Comparison of ENCODE assay signal across 24 mouse cellular contexts in genomic region chr17:44449915-44450471, GRCm38 (mm10).
DNase-seq lines count a peak whose midpoint lies in the region; ATAC-seq and TF ChIP-seq lines count a peak whose summit lies in the region.
"Had no signal": no experiment of that assay in that cellular context is flagged by ENCODE, and none has a peak within 500 bp of the region (broad histone marks: within the 10 kb centered on the region; RNA-seq: fewer than 3 reads in every experiment).

No protein-coding gene starts in this region.

- peak; percentile 10 for DNase-seq in adrenal gland, postnatal 14 days
- no peak for DNase-seq in adrenal gland, postnatal 36 days
- no peak for DNase-seq in stomach, postnatal 0 days (ENCODE audit: low spot score)
- DNase-seq in heart, adult 9 months (ENCODE audit: low spot score in 2 of 2) = no peak
- DNase-seq: adrenal gland, adult 8-10 months; adrenal gland, postnatal 25 days; B cell, adult 2 months; cerebellum, adult 11-12 months; cerebellum, adult 2 months; cerebellum, adult 9-10 months; cerebellum, postnatal 10 days; cerebellum, postnatal 25 days; forebrain, postnatal 0 days had no signal

- H3K9ac ChIP-seq in stomach, embryonic 14.5 days (replicated peaks; ENCODE audit: low read depth, low read length) = no peak overlapping the region
- H3K9ac ChIP-seq in stomach, postnatal 0 days (ENCODE audit: low read length) = no peak overlapping the region
- H3K9ac ChIP-seq in stomach, embryonic 16.5 days (ENCODE audit: low read length) = no peak overlapping the region
- H3K9ac ChIP-seq: embryonic facial prominence, embryonic 12.5 days; forebrain, embryonic 13.5 days; forebrain, embryonic 15.5 days; forebrain, postnatal 0 days had no signal

- no peak overlapping the region for H3K4me2 ChIP-seq in stomach, embryonic 14.5 days (replicated peaks; ENCODE audit: low read depth, low read length)
- no peak overlapping the region for H3K4me2 ChIP-seq in stomach, postnatal 0 days (replicated peaks; ENCODE audit: low read depth)
- no peak overlapping the region for H3K4me2 ChIP-seq in stomach, embryonic 16.5 days (ENCODE audit: low read depth, low read length)
- H3K4me2 ChIP-seq: embryonic facial prominence, embryonic 12.5 days; forebrain, embryonic 13.5 days; forebrain, embryonic 15.5 days had no signal

- TF ChIP-seq EP300 in stomach, postnatal 0 days (optimal IDR thresholded peaks at IDR 0.05) = no peak

- H3K36me3 ChIP-seq in stomach, embryonic 14.5 days (ENCODE audit: control insufficient read depth, insufficient read depth, low read length) = no peaks in the 10 kb centered on the region
- no peaks in the 10 kb centered on the region for H3K36me3 ChIP-seq in stomach, postnatal 0 days (ENCODE audit: control insufficient read depth, insufficient read depth, low read length)
- H3K36me3 ChIP-seq in stomach, embryonic 16.5 days (ENCODE audit: control insufficient read depth, insufficient read depth, low read length) = no peaks in the 10 kb centered on the region
- H3K36me3 ChIP-seq: embryonic facial prominence, embryonic 10.5 days; embryonic facial prominence, embryonic 12.5 days; forebrain, embryonic 15.5 days; G1E had no signal

- 27% methylated on average over 9 of the region's 9 CpGs for WGBS in stomach, embryonic 14.5 days
- WGBS in stomach, postnatal 0 days = 48% methylated on average over 9 of the region's 9 CpGs
- 34% methylated on average over 9 of the region's 9 CpGs for WGBS in stomach, embryonic 16.5 days

- ATAC-seq in stomach, embryonic 14.5 days (ENCODE audit: insufficient number of reproducible peaks, insufficient read depth, low FRiP score, low read depth) = peak; percentile 72; the same call in 1 of the 2 replicates
- ATAC-seq in stomach, postnatal 0 days (ENCODE audit: low FRiP score, low TSS enrichment) = no peak
- ATAC-seq in stomach, embryonic 16.5 days (ENCODE audit: insufficient read depth, low FRiP score) = peak; percentile 73
- ATAC-seq: activated CD4-positive, CD25-positive, alpha-beta regulatory T cell, adult 4 months; CD4-positive, CD25-positive, alpha-beta regulatory T cell, adult 4 months; forebrain, embryonic 13.5 days; forebrain, embryonic 15.5 days; forebrain, postnatal 0 days; Patski had no signal

- H3K27me3 ChIP-seq in stomach, embryonic 14.5 days (ENCODE audit: control insufficient read depth, insufficient read depth, low read length) = no peaks in the 10 kb centered on the region
- no peaks in the 10 kb centered on the region for H3K27me3 ChIP-seq in stomach, postnatal 0 days (ENCODE audit: control insufficient read depth, insufficient read depth, low read length)
- no peaks in the 10 kb centered on the region for H3K27me3 ChIP-seq in stomach, embryonic 16.5 days (ENCODE audit: control insufficient read depth, insufficient read depth, low read length)
- H3K27me3 ChIP-seq: CH12.LX; forebrain, embryonic 13.5 days; forebrain, embryonic 15.5 days; Patski had no signal

- no peak for TF ChIP-seq CTCF in stomach, postnatal 0 days (IDR thresholded peaks at IDR 0.05; ENCODE audit: low read depth)

- no peak overlapping the region for H3K4me3 ChIP-seq in stomach, embryonic 14.5 days (ENCODE audit: low read depth, low read length)
- H3K4me3 ChIP-seq in stomach, postnatal 0 days (ENCODE audit: low read depth, low read length) = no peak overlapping the region
- no peak overlapping the region for H3K4me3 ChIP-seq in stomach, embryonic 16.5 days (replicated peaks; ENCODE audit: low read length)
- H3K4me3 ChIP-seq: embryonic facial prominence, embryonic 10.5 days; embryonic facial prominence, embryonic 12.5 days; forebrain, embryonic 13.5 days; forebrain, embryonic 15.5 days had no signal

- H3K27ac ChIP-seq in stomach, embryonic 14.5 days (ENCODE audit: low read length) = no peak overlapping the region
- no peak overlapping the region for H3K27ac ChIP-seq in stomach, postnatal 0 days (replicated peaks)
- no peak overlapping the region for H3K27ac ChIP-seq in stomach, embryonic 16.5 days (ENCODE audit: low read length)
- H3K27ac ChIP-seq: embryonic facial prominence, embryonic 10.5 days; embryonic facial prominence, embryonic 12.5 days; forebrain, embryonic 13.5 days; forebrain, embryonic 15.5 days had no signal

- no peaks in the 10 kb centered on the region for H3K9me3 ChIP-seq in stomach, embryonic 14.5 days (ENCODE audit: control insufficient read depth, low read depth, low read length)
- no peaks in the 10 kb centered on the region for H3K9me3 ChIP-seq in stomach, postnatal 0 days (ENCODE audit: control insufficient read depth, low read length)
- no peaks in the 10 kb centered on the region for H3K9me3 ChIP-seq in stomach, embryonic 16.5 days (replicated peaks; ENCODE audit: control insufficient read depth, low read length)
- H3K9me3 ChIP-seq: embryonic facial prominence, embryonic 10.5 days; embryonic facial prominence, embryonic 12.5 days; forebrain, embryonic 13.5 days; forebrain, embryonic 15.5 days had no signal

- 0 out of 2 replicates have a peak, but pooled peaks cover 4% of the 10 kb centered on the region for H3K4me1 ChIP-seq in stomach, embryonic 14.5 days (ENCODE audit: control insufficient read depth, insufficient read depth, low read length)
- H3K4me1 ChIP-seq in stomach, postnatal 0 days (replicated peaks; ENCODE audit: control insufficient read depth, insufficient read depth) = no peaks in the 10 kb centered on the region
- 0 out of 2 replicates have a peak, but pooled peaks cover 3% of the 10 kb centered on the region for H3K4me1 ChIP-seq in stomach, embryonic 16.5 days (ENCODE audit: control insufficient read depth, insufficient read depth, low read length)
- H3K4me1 ChIP-seq: embryonic facial prominence, embryonic 10.5 days; embryonic facial prominence, embryonic 12.5 days; forebrain, embryonic 13.5 days; forebrain, embryonic 15.5 days had no signal
